Mouse (Mus musculus) embryo, embryonic 11.5 days (tissue): ENCODE measurements around the gene Dgki.

Experiments used
- DNase-seq: peaks from one replicate; pipeline ENCODE4 v3.0.0-alpha.2; 2012; ENCODE audit warnings: low read depth, low spot score

The Dgki gene

DNA sequence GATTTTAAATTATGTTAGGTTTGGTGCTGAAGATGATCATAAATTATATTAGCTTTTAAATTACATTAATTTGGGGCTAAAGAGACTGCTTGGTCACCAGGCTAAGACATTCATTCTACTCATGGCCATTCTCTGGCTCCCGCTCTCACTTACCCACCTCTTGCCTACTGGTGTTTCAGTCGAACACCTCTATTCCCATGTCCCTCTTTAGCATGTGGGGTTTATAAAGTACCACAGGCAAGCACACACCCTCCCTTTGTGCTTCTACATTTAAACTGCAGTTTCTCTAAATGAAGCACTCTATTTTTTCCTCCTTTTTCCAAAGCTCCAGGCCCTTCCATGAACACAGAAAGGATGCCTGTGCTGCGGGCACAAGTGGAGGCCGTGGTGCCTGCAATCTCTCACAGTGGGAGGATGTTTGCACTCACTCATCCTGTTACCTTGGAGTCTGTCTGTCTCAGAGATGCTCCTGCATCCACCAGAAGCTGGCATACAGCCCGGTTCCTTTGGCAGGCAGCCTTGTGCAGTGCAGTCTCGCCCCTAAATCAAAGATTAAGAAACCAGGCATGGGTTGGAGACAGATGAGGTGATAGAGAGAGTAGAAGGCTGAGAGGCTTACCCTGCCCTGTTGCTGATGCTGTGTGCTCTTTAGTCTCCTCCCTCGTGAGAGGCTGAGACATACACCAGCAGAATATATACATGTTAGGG lies 449.4 kb downstream of the Dgki start:
- no peak for DNase-seq

DNA sequence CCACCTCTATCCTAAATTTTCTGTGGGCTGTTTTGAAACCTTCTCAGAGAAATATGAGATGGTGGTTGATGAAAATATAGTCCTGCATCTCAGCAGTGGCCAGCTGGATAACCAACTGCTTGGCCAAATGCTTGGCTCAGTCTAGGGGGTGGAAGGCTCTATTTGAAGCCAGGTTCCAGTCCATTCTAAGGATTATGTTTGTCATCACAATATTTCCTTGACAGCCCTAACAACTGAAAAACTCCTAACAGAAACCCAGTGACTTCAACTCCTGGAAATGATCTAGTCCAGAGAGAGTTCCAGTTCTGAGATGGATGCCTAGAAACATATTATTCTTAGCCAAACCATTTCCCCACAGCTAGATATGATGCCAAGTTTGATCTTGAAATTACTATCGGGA lies 454.7 kb downstream of the Dgki start:
- DNase-seq, result no peak

DNA sequence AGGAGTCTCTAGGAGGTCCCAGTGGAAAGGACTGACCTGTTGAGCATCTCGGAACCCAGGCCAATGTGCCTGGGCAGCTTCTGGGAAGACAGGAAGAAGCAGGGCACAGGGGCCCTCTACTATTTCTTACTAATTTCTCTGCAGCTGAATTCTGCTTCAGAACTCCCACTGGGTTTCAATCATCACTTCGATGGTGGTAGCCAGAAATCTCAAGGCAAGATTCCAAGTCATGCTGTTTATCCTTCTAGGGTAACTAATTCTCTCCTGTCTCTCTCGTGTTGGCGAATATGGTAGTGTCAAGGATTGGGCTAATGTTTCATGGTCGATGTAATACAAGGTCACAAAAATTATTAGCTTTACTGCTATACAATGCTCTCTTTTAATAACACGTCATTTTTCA lies 455.7 kb downstream of the Dgki start:
- no peak for DNase-seq

DNA sequence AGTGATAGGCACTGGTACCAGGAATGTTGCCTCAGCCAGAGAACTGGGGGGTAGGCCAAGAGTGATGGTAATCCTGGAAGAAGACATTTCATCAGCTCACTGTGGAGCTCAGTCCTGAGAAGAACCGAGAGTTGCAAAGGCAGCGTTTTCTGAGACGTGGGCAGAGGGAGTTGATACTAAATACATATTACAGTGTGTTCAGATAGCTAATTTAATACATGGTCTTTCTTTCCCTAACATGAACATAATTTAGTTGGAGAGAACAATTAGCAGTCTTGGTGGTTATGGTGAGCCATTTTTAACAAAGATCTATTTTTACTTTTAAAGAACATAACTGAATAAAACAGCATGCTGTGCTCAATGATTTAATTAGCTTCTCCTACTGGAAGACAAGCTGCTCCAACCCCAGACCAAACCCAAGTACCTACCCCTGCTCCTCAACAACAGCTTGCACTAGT lies 456.9 kb downstream of the Dgki start:
- DNase-seq, result no peak

DNA sequence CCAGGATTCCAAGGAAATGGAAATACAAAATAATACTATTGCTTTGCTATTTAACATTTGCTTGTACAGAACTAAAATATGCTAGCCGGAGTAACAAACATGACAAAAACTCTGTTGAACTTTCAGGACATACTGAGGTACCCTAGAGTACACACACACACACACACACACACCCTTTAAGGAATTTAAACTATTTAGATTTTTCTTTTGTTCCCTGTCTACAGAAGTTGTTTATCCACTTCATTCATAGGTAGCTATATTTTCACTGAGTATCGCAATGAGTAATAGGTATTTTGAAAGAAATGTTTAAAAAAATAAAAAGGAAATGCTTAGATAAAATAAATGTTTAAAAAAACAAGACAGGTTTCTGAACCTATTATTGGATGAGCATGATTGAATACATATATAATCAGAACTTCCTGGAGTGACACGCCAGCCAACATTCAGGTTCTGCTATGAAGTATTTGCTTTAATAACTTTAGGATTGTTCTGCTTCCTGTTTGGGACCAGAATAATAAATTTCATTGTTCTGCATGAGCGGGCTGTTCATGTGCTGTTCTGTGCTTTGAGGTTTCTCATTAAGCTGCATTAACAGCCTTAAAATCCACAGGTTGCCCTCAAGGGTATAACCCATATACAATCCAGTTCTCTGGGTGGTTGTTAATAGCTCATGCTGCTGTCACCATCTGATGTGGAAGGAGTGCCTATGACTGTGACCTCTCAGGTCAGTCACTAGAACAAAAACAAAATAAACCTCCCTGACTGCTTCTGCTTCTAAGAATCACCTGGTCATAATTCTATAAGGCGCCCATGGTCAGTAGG lies 457.7 kb downstream of the Dgki start:
- no peak for DNase-seq

DNA sequence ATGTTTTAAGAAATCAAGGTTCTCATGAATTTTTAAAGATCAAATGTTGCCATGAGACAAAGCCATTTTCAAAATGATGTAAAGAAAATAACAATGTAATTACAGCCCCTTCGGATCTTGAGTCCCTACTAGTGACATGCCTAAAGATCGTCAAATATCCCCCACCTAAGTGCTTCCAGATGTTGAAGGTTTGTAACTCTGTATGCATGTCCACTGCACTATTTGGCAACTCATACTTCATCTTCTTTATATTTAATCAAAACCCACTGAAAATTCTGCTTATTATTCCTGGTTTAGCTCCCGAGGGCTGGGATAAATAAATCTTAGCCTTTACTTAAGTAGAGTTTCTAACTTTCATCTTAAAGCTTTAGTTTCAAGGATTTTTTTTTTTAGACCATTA lies 458.3 kb downstream of the Dgki start:
- DNase-seq, result no peak

DNA sequence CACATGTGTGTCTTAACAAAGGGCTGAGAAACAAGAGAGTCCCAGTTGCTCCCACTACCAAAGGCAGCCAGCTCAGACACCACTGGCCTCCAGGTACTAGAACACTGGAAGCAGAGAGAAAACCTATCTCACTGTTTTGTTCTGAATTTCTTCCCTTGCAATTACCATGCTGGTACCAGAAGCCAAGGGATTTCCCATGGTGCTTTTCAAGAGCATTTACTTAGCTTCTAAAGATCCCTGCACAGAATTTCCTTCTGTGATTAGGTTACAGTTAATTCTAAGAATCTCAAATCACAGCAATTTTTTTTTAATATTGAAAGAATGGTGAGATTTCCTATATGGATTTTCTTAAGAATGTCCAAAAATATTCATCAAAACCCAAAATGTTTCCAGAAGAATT lies 458.8 kb downstream of the Dgki start:
- no peak for DNase-seq

DNA sequence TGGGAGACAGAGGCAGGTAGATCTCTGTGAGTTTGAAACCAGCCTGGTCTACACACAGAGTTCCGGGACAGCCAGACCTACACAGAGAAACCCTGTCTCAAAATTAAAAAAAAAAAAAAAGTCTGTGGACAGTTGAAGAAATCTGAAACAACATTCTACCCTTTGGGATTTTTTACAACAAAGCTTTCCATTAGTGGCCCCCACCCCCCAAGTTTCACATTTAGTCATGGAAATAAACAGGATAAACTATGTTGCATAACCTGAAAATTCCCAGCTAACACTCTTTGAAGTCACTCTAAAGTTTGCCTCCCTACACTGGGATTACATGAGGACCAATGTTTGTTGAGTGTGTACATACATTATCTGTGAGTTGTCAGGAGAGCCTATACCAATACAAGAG lies 461.2 kb downstream of the Dgki start:
- DNase-seq, result no peak

DNA sequence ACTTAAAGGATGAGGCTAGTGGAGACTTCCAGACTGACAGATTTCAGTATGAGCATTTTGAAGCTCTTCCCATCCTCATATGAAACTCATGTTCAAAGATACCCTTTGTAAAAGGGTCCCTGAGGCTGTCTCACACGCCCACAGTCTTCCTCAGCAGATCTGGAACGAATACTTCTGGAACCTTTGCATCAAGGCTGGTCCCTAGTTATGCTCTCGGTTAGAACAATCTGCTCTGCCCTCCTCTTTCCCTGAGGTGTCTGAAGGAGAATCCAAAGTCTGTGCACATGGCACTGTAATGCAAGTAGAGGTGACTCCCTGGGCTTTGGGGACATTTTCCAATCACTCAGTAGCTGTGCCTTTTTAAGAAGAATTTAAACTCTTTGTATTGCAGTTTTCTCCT lies 464.6 kb downstream of the Dgki start:
- no peak for DNase-seq

DNA sequence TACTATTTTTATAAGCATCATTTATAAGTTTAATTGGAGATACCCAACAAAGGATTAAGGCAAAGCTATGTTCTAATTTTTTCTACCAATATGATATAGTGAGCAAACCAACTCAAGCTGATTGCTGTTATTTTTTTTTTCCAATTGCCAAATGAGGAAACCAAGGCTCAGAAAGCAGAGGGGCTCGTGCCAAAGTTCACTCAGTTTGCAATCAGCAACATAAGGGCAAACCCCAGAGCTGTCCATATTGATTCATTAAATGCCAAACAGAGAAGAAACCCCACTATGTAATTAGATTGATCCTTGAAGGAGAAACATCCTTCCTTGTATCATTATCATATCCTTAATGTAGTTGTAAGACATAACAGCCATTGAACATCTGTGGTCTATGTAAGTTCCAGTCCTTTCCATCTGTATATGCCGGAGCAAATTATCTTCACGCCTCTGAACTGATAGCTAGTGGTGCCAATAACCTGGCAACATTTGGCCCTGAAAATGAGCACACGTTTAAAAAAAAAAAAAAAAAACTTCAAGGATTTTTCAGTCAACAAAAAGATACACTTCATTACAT lies 465.2 kb downstream of the Dgki start:
- DNase-seq, result no peak

DNA sequence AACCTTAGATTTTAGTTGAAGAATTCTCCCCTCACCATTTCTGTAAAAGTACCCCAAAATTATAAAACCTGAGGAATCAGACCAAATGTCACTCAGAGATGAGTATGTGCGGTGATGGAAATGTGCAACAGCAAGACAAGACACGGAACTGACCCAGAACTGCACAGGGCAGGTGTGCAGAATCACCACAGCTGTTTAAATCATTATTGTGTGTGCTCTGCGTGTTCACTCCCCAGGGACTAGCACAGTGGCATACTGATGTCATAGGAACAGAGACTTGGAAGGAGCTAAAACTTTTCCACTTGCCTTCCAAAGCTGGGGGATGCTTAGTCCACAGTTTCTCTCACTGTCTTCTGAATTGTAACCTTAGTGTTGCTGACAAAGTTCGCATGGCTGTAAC lies 467.3 kb downstream of the Dgki start:
- DNase-seq, result no peak

DNA sequence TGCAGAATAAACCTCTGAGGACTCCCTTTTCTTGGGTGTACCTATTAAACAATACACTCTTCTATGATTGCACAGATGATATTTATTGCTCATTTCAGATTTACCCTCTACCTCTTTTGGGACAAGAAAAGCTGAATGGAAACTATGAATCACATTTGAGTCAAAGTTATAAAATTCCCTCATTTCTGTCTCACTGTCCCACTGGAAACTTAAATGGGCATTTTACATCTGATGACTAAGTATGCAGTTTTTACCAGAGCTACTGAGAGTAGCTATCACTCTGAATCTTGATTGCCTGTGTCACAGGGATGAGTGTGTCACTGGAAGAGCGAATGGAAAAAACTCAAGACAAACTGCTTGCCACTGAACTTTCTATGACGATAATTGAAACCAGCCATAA lies 467.8 kb downstream of the Dgki start:
- DNase-seq, result no peak

DNA sequence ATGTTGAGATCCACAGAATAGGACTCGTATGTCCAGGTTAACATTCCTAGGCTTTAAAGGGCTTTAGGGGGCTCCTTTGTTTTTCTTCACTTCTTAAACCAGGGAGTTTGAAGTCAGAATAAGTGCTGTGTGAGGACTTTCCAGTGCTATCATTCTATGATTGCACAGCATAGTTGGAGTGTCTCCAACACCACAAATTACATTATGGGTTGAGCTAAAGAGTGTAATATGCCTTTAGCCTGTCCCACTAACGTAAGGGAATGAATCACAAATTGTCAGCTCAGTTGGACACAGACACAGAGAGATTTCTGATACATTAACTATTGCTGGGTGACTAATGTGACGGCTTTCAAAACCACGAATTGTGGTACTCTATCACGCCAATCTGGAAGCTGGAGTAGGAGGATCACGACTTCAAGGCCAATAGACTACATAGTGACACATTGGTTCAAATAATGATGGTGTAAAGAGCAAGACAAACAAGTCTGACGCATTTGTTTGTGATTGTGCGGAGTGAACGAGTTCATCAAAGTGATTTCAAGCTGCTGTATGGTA lies 469.5 kb downstream of the Dgki start:
- no peak for DNase-seq

DNA sequence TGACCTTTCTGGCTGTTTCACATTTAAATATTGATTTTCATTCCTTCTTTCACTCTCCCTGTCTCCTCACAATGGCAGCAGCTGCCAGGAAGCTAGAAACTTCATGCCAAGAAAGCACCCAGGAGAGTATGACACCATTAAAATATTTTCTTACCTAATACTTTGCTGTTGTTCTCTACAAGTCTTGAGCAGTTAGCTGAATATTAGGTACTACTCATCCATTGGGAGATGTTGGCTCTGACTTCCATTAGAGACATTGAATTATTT lies 480.3 kb downstream of the Dgki start:
- no peak for DNase-seq

DNA sequence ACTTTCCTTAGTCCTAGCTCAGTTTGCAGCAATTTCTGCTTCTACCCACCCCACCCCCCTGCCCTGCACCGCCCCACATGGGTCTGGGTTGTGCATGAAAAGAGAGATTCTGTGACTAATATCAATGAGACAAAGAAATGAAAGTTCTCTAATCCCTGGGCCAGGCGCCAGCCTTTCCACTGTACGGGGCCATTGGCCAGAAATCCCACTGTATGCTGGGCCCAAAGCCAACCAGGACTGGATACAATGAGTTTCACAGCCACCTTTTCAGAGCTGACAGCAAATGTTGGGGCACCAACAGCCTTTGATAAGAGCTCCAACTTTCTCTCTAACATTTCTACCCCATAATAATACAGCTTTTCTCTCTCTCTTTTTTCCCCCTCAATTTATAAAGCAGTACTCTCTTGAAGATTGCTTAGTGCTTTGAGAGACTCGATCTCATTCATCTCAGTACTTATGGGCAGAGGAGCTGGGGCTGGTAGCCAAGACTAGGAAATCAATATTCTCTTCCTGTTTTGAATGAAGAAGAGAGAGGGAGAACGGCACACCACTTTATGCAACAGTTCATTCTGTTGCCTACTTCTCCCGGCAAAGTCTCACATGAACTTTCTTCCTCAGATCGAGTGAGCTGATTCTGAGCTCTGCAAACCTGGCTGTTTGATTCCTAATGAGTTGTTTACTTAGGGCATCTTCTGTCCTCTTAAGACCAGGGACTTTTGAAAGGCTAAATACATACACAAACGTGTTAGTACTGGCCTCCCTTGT lies 480.8 kb downstream of the Dgki start:
- DNase-seq, result no peak

DNA sequence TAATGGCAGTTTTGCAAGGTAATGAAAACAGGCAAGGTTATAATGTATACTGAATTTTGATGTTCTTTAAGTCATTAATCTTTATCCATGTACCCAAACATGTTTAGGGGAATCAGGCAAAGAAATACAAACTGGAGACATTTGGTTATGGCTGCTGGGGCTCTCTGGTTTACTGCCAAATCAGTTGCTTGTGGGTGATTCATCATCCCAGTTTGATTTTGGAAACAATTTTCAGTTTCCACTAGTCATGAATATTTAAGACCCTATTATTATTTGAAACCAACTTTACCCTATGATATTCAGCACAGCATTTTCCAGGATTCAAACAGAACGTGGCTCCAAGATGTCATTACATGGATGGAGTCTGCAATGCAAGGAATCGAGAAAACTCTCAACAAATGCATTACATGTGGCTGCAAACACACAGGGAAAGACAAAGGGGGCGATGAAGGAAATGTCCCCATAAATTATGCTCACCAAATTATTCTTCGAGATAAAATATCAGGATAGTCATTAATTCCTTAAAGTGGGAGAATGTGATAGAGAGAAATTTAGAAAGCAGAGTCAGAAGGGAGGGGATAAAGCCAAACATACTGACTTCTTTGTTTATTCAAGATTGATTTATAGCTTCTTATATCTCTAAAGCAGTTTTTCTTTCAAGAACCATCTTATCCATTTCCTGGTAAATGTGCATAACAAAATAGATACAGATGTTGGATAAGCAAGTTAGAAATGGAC lies 481.5 kb downstream of the Dgki start:
- no peak for DNase-seq

DNA sequence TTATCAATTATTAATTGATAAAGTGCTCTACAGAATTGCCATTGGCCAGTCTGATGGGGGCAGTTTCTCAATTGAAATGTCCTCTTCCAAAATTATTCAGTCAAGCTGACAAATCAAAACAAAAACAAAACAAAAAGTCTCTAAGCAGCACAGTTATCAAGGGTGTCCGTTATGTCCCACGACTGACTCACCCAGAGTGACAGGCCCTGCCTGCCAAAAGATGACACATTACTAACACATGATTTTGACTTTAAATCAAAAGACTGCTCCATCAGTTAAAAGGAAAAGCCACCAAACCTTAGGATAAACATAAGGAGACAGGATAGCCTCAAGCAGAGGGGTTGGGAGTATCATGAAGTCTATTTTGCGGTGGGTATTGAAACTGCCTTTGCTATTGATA lies 483.3 kb downstream of the Dgki start:
- no peak for DNase-seq

DNA sequence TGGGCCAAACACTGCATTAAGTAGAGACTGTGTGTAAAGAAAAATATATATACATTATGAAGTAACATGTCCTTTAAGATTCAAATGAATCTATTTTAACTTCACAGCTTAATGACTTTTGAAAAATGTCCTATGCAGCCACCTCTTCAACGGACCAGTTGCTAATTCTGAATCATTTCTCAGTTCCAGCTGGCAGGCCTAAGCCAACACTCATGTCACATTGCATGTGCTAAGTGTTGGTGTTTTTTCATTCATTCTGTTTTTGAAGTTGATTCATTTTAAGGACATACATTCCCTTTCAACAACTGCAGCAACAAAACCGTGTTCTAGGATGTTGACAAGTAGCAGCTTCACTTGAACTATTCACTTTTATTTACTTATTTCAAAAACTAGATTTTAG lies 484.0 kb downstream of the Dgki start:
- no peak for DNase-seq

DNA sequence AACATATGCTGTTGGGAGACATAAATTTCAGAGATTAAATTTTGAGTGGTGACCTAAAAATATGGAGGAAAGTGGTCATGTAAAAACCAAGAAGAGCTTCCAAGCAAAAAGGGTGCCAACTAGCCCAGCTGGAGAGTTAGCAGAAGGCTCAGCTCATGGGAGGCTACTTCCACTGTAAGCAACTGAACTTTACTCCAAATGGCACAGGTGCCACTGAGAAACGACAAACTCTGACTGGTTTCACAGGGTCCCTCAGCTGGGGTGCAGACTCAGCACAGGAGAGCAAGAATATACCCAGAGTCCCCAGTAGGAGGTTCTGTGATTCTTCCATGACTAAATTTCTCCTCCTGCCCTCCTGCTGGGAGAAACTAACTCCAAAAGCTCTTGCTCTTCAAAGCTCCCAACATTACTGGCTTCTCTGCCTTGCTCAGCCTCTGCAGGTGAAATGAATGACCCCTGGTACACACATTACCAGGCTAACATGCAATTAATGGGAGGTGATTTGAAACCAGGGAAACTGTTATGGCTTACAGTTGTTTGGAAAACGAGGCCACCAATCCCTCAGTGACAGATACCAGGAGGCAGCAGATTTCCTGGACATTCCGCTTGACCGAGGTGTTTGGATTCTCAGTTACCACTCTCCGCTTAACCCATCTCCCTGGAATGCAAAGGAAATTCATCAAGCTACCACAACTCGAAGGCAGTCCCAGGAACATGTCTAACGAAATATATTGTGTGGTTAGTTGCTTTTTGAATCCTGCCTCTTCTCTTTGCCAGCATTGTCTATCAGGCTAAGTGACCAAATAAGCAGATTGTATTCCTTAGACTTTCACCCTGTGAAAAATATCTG lies 487.1 kb downstream of the Dgki start:
- no peak for DNase-seq

DNA sequence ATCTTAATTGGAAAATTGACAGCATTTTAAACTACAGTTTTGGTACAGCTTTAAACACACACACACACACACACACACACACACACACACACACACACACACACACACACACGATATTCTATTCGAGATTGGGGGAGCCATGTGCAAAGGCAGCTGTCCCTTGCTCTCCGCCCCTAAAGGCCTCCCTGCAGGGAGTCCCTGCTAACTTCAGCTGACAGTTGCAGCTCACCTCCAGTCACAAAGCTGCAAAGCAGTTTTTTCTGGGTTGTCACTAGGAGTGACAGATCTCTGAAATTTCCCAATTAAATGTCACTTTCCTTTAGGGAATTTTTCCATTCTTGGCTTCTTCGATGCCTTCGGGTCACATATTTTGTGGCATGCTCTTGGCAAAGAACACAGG lies 489.5 kb downstream of the Dgki start:
- no peak for DNase-seq
